Mouse (Mus musculus): ENCODE data around the gene Olfr1417.

Olfr1417 gene

DNA sequence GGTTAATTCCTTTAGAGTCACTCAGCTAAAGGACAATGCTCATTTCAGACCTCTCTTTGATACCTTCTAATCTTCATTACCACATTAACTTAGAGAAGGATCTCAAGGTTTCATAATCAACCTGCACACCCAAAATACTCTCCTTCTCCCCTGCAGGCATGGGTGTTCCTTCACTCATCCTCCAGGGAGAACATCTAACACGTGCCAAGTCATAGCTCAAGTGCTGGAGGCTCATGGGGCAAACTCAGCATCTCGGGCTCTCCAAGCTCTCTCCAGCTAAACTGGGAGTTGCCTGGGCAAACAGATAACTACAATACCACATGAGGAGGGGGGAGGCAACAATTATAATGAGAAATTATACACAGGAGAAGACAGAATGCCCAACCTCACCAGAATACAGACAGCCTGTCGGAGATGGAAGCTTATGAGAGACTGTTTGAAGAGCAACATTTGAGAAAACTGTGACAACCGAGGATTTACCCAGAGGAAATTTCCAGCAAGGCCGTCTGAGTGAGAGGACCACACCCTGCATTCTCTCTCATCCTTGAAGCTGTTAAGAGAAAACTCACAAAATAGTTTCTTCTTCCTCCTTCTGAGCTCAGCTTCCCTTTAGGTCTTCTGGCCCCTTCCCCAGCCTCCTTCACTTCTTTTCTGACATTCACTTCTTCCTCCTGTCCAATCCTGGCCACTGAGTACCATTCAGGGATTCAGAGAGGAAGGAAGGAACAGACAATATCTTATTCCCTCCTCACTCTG, 28.8 kb downstream of the Olfr1417 start:
- peak; percentile 21 for DNase-seq

DNA sequence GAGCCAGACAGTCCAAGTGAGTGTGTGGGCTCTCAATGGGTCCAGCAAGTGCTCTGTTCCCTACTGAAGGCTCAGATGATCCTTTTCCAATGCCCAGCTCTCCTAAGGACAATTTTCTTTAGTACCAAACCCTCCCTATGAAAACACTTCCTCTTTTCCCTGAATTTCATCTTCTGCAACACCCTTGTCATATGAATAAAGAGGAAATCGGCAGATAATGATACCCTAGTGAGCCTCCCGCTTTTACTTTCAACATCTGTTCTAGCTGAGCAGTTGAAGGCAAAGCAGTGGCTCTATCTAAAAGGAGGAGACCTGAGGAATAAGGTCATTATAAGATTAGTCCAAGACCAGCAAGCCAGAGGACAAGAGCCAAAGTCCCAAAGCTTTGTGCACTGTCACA, 30.6 kb downstream of the Olfr1417 start:
- DNase-seq, result no peak

DNA sequence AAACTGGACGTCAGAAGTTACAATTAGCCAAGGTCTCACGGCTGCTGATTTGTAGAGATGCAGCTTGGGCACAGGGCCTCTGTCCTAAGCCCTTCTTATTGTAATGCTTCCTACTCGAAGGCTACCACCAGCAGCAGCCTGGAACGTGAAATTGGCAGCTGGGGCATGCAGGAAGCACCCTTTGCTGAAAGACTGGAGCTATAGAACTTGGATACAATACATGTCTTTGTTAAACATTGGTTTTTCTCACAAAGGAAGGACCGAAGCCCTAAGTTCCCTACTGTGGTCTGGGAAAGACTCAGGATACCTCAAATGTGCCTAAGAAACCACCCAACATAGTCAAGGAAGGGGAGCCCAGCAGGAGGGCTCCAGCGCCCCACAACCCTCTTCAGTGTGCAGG, 31.2 kb downstream of the Olfr1417 start:
- DNase-seq, result no peak

GRCm38 (mm10) chr19:11807251-11807650, 31.8 kb downstream of the Olfr1417 start:
- DNase-seq, result peak; percentile 47

DNA sequence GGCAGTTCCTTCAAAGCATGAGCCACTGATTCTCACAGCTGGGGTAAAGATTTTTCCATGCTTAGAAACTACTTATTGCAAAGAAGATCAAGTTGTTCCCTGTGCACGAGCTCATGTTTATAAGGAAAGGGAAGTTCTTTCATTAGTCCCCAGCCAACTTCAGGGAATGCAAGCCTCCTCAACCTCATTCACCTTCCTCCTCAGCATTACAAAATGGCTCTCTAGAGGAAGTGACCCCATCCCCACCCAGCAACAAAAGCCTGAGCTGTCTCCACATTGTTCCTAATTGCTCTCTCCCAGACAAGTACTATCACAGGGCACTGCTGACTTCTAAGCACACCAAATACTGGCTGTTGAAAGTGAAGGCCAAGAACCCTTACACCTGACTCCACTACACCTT, 34.6 kb downstream of the Olfr1417 start:
- DNase-seq, result peak; percentile 79

DNA sequence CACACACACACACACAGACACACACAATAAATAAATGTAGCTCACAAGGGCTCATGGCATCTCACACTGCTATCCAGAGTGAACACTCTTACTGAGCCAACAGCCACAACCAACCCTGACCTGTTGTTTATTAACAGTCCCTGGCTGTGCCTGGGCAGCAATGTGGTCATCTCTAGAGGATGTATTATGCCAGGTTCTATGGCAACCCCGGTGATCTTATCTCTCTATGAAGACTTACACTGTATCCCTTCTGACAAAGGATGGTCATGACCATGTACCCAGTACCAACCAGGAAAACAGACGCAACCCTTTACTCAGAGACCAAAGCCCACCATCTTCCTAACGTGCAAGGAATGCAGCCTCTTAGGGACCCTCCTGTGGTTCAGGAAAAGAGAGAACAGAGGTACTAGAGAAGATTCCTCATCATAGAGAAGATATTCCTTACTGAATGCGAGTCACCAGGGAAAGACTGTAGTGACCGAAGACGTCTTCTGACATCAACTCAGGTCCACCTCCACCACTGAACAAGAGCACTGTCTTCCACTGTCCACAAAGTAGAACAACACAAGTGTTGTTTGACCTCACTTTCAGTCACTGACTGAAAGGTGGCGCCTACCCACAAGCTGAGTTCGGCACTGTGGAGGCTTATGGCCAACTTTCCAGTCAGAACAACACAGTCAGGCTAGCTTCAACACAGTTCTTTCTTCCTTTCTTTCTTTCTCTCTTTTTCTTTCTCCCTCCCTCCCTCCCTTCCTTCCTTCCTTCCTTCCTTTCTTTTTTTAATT, 38.3 kb downstream of the Olfr1417 start:
- peak; percentile 30 for DNase-seq

- DNase-seq, result no peak
Observed at GRCm38 (mm10) chr19:11794447-11794846, 44.6 kb downstream of the Olfr1417 start.

GRCm38 (mm10) chr19:11793741-11794359, 45.2 kb downstream of the Olfr1417 start:
- no peak for DNase-seq

DNA sequence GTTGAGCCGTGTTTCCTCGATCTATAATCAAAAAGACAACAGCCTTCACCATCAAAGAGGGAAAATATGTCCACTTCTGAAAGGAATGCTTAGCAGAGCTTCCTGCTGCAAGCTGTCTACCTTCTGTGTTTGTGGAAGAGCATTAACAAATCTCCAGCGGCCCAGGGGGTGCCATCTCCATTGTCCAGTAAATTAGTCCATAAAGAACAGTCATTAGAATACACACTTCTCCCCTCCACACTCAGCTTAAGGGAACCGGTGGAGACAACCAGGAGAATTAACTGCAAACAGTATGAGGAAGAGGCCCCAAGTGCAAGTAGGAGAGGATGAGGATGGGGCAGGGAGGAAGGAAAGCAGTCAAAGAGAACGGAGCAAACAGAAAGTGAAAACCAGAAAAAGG, 47.2 kb downstream of the Olfr1417 start:
- no peak for DNase-seq

- DNase-seq, result no peak
Observed at GRCm38 (mm10) chr19:11788876-11789275, 50.1 kb downstream of the Olfr1417 start.

DNA sequence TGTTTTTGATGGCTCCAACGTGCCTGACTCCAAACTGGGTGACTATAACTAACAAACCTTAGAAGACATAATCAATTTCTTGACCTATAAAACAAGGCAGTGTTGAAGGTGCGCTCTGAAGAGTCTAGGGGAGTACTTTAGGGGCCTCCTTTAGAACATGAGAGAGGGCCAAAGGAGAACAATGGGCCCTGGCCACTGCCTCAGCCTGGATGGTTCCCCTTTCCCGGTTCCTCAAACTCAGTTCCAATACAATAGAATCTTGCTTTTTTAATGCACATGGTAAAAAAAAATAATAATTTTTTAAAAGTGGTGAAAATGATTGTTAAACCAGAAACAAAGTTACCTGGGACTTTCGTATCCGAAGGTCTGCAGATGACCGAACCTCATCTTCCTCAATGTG, 51.2 kb downstream of the Olfr1417 start:
- no peak for DNase-seq

DNA sequence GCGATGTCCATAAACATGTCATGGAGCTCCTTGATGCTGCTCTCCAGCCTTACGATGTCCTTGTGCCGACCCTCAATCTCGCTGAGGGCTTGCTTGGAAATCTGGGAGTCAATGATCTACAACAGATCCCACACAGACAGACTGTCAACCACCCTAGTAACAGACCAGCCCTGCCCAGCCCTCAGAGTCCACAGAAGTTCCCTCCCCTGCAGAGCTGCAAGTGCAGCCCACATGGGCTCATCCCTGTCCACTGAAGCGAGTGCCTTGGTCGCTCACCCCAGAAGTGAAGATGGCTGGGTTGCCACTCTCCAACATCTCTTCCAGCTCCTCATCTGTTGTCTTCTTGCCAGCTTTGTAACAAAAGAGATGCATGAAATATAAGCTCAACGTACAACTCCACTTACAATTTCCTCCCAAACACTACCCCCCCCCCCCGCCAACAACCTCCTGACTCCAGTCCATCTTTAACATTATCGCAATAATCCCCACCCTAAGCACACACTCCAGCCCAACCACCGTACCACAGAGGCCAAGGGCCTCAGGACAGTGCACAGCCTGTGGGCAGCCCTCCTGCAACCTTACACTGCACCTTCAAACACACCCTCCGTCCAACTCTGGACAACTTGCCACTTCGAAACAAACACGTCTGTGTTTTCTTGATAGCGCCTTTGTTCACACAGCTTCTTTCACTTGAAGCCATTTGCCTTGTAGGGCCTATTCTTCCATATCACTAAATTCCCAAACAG, 53.4 kb downstream of the Olfr1417 start:
- no peak for DNase-seq

DNA sequence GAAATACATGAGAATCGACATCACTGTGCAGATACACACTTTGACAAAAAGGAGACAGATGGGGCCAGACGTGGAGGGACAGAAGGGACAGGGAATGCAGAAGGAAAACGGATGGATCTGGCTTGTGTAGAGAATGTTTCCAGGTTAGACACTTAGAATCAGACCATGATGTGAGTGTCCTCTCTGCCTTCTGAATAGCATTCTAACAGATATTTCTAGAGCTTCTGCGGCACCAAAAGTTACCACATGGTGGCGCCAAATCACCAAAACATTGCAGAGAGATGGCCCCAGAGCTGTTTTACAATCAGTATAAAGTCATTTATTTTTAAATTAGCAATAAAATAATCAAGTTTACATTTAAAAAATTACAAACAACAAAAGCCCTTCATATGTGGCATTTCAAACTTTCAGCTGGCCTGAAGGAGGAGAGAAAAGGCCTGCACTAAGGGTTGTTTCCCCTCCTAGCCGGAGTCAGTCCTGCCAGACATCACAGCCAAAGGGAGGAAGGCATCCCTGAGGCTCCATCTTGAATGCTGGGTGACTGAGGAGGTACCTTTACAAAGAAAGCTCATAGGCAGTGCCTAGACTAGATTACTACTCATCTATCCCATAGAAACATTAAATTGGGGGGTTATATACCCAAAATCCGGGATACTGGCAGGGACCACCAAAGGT, 61.7 kb downstream of the Olfr1417 start:
- peak; percentile 85 for DNase-seq
